Mouse (Mus musculus) liver, embryonic 12.5 days (tissue): Measurements from ENCODE around the gene Slc25a26. TPM values are rescaled to one million over a fixed set of nuclear protein-coding genes. Genes with fewer than 3 reads are reported as not detected.

ENCODE experiments used
- ATAC-seq: fragments of 200-750 bp; cut with Nextera tagmentation; 2 replicates; pipeline ENCODE4 v1.8.0; 2017; ENCODE audit warnings: moderate number of reproducible peaks, mild to moderate bottlenecking, moderate library complexity
- H3K27ac ChIP-seq: fragments of 300-500 bp; sonication (generic); 2 replicates; pipeline ENCODE4 v1.5.1; 2016; ENCODE audit warnings: mild to moderate bottlenecking
- H3K27me3 ChIP-seq: fragments of 300-500 bp; sonication (generic); replicated peaks from 2 replicates; pipeline ENCODE4 v1.6.1; 2016; ENCODE audit warnings: mild to moderate bottlenecking, moderate library complexity
- H3K36me3 ChIP-seq: fragments of 300-500 bp; sonication (generic); 2 replicates; pipeline ENCODE4 v1.6.1; 2016; ENCODE audit warnings: mild to moderate bottlenecking, moderate library complexity
- H3K4me1 ChIP-seq: fragments of 300-500 bp; sonication (generic); 2 replicates; pipeline ENCODE4 v1.6.1; 2016
- H3K4me2 ChIP-seq: fragments of 300-500 bp; sonication (generic); 2 replicates; pipeline ENCODE4 v1.6.1; 2016; ENCODE audit warnings: mild to moderate bottlenecking, moderate library complexity
- H3K4me3 ChIP-seq: fragments of 300-500 bp; sonication (generic); 2 replicates; pipeline ENCODE4 v1.5.1; 2016; ENCODE audit warnings: mild to moderate bottlenecking, moderate library complexity
- H3K9ac ChIP-seq: fragments of 300-500 bp; sonication (generic); 2 replicates; pipeline ENCODE4 v1.6.1; 2016; ENCODE audit warnings: mild to moderate bottlenecking, moderate library complexity
- H3K9me3 ChIP-seq: fragments of 300-500 bp; sonication (generic); replicated peaks from 2 replicates; pipeline ENCODE4 v1.6.1; 2016; ENCODE audit warnings: mild to moderate bottlenecking, moderate library complexity
- WGBS: fragments of 180-500 bp; shearing (Covaris S2); methylation state at CpG from one replicate; pipeline ENCODE4 v1.1.7; 2016; ENCODE audit not compliant: insufficient replicate concordance; 5-methylcytosine and 5-hydroxymethylcytosine counted together
- polyA plus RNA-seq: library from polyadenylated mRNA; unstranded; fragments of >200 nt; fragmentation: Nextera tagmentation; extraction: Ambion mirVana; gene quantifications from 2 replicates; pipeline ENCODE4 v1.2.1, GENCODE M21; 2016

Slc25a26 gene
- polyA plus RNA-seq, 1 experiment from 2014 or later = 4.9 TPM

DNA sequence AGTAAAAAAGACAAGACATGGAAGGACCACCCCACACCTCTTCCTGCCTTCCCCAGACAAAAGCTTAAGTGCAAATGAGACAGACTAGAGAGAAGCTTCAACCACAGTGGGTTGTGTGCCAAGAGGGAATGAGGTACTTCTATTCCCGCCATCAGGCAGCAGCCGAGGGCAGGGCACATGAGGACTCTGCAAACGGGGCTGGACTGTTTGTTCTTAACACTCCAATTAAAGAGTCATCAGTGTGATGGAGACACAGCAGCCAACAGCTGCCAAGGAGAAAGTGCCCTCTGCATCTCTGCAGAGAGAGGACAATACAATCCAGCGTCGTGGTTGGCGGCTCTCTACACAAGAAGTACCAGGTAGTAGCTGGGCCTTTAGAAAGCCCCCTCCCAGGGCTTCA lies 128.7 kb downstream of the Slc25a26 start:
- Histone ChIP-seq H3K9me3 (no peaks in the 10 kb centered on the region), H3K36me3 (no peaks in the 10 kb centered on the region; the same call in 1 of the 2 replicates), H3K27ac (no peak overlapping the region), H3K9ac (no peak overlapping the region), H3K4me1 (no peaks in the 10 kb centered on the region), H3K4me3 (no peak overlapping the region), H3K27me3 (peaks cover 4% of the 10 kb centered on the region; the same call in 1 of the 2 replicates), H3K4me2 (no peak overlapping the region)
- ATAC-seq = no peak
- 71% methylated on average over 6 of the region's 6 CpGs for WGBS

DNA sequence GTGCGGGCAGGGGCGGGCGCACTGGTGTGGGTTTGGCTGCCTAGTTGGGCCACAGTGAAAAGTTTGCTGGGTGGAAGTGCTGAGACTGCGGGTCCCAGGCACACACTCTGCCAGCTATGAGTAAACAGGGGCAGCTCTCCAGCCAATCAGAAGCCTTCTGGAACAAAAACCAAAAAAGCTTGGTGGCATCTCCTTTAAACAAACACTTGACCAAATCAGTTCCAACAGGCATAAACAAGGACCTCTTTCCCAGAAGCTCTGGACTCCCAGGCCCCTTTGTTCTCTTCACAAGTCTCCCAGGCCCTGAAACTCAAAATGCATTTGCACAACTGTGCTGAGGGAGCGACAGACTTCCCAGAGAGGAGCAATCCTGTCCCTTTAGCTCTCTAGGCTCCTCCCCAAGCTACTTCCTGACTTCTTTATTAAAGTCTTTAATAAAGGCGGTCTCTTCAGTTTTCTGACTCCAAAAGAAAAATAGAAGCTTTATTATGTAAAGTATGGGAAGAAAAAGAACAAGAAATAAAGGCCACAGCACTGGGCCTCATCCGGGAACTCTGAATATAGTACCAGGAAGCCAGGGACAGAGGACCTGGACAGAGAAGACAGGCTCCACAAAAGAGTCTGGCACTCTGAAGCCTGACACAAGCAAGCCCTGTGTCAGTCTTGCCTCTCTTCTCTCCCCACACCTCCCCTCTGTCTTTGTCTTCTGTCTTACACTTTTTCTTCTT lies 131.1 kb downstream of the Slc25a26 start:
- H3K4me2 ChIP-seq = no peak overlapping the region
- H3K27me3 ChIP-seq = peaks cover 4% of the 10 kb centered on the region; the same call in 1 of the 2 replicates
- no peak overlapping the region for H3K4me3 ChIP-seq
- no peaks in the 10 kb centered on the region for H3K4me1 ChIP-seq
- no peak overlapping the region for H3K27ac ChIP-seq
- no peak overlapping the region for H3K9ac ChIP-seq
- no peak for ATAC-seq
- WGBS = 74% methylated on average over 7 of the region's 7 CpGs
- H3K9me3 ChIP-seq = no peaks in the 10 kb centered on the region
- no peaks in the 10 kb centered on the region; the same call in 1 of the 2 replicates for H3K36me3 ChIP-seq

DNA sequence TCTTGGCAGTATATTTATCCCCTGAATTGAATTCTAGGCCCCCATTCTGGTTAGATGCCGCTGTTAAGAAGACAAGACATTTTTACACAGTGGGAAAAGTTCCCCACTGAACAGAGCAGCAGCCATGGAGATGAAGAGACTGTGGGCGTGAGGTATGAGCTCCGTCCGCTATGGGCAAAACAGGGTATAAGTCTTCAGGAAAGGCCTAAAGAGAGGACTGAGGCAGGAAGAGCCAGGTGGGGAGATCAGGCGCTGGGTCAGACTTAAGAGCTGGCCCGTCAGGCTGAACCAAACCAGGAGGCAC lies 131.6 kb downstream of the Slc25a26 start:
- H3K4me2 ChIP-seq = no peak overlapping the region
- no peaks in the 10 kb centered on the region for H3K9me3 ChIP-seq
- H3K27me3 ChIP-seq = peaks cover 4% of the 10 kb centered on the region; the same call in 1 of the 2 replicates
- H3K9ac ChIP-seq = no peak overlapping the region
- no peaks in the 10 kb centered on the region for H3K36me3 ChIP-seq
- H3K4me3 ChIP-seq = no peak overlapping the region
- no peak overlapping the region for H3K27ac ChIP-seq
- no peak for ATAC-seq
- 73% methylated on average over 6 of the region's 6 CpGs for WGBS
- peaks cover 3% of the 10 kb centered on the region; the same call in 1 of the 2 replicates for H3K4me1 ChIP-seq

- no peaks in the 10 kb centered on the region for H3K9me3 ChIP-seq
- H3K4me3 ChIP-seq = no peak overlapping the region
- ATAC-seq = peak; percentile 56; the same call in 1 of the 2 replicates
- H3K4me1 ChIP-seq = peaks cover 9% of the 10 kb centered on the region; the same call in 1 of the 2 replicates
- WGBS = 53% methylated on average over 4 of the region's 4 CpGs
- no peak overlapping the region for H3K4me2 ChIP-seq
- H3K27ac ChIP-seq = no peak overlapping the region
- H3K9ac ChIP-seq = no peak overlapping the region
- H3K27me3 ChIP-seq = no peaks in the 10 kb centered on the region
- H3K36me3 ChIP-seq = no peaks in the 10 kb centered on the region
These were observed 134.1 kb downstream of the Slc25a26 start for GRCm38 (mm10) chr6:94634274-94634673.

GRCm38 (mm10) chr6:94634710-94635109 lies 134.6 kb downstream of the Slc25a26 start:
- Histone ChIP-seq H3K36me3 (no peaks in the 10 kb centered on the region), H3K4me1 (peaks cover 9% of the 10 kb centered on the region; the same call in 1 of the 2 replicates), H3K4me2 (no peak overlapping the region), H3K27me3 (no peaks in the 10 kb centered on the region), H3K27ac (no peak overlapping the region), H3K4me3 (no peak overlapping the region), H3K9ac (no peak overlapping the region), H3K9me3 (no peaks in the 10 kb centered on the region)
- WGBS = 72% methylated on average over 9 of the region's 9 CpGs
- no peak for ATAC-seq

DNA sequence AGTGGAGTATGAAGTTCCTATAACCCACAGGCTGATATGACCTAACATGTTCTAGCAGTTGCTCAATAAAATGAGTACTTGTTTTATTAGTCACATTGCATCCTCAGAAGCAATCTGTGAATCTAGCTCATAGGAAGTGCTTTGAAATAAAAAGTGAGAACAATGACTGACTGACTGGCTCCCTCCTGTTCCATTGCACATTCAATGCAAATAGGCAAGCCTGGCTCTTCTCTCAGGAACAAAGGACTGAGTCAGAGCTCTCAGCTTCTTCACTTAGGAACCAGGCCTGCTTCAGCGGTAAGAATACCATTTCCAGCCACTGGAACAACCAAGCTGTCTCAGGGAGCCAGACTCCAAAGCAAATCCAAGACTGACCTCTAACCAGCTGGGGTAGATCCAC lies 135.2 kb downstream of the Slc25a26 start:
- no peak overlapping the region for H3K4me3 ChIP-seq
- no peaks in the 10 kb centered on the region for H3K27me3 ChIP-seq
- no peaks in the 10 kb centered on the region for H3K36me3 ChIP-seq
- WGBS = 64% methylated on average over 1 of the region's 1 CpGs
- no peak for ATAC-seq
- H3K9ac ChIP-seq = no peak overlapping the region
- H3K27ac ChIP-seq = no peak overlapping the region
- peaks cover 9% of the 10 kb centered on the region; the same call in 1 of the 2 replicates for H3K4me1 ChIP-seq
- H3K9me3 ChIP-seq = no peaks in the 10 kb centered on the region
- H3K4me2 ChIP-seq = no peak overlapping the region

DNA sequence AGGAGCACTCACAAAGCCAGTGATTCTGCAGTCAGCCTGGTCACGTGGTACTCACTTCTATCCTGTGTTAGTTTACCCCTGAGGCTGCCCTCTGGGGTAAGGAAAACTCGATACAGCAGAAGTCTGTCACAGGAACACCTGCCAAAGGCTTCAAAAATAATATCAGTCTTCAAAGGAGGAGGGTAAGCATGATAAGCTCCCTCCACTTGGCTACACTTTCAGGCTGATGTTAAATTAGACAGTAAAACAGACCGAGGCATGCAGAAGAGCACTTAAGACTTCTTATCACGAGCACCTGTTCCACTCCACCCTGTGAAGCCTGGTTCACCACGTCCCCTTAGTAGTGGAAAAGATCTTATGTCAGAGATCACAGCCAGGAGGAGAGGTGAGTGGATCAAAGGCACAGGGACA lies 136.9 kb downstream of the Slc25a26 start:
- H3K4me2 ChIP-seq = no peak overlapping the region
- no peaks in the 10 kb centered on the region for H3K9me3 ChIP-seq
- H3K9ac ChIP-seq = no peak overlapping the region
- H3K4me3 ChIP-seq = no peak overlapping the region
- no peak overlapping the region for H3K27ac ChIP-seq
- ATAC-seq = peak; percentile 74
- H3K36me3 ChIP-seq = no peaks in the 10 kb centered on the region
- peaks cover 9% of the 10 kb centered on the region; the same call in 1 of the 2 replicates for H3K4me1 ChIP-seq
- 29% methylated on average over 5 of the region's 5 CpGs for WGBS
- no peaks in the 10 kb centered on the region for H3K27me3 ChIP-seq

DNA sequence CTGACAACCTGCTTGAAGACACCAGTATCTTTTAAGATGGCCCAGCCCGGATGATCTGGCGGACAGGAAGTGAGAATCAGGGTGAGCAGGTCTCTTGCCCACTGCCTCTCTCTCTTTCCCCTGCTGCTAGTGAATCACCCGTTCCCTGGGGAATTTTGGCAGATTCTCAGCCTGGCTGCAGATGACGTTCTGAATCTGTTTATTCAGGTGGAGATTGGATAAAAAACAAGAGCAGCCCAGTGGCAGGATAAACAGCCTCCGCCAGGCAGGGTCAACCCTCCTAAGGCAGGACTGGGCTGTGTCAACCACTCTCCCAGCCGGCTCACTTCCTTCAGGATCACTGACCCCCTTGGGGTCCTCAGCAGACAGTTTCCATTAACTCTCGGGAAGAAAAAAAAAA lies 140.2 kb downstream of the Slc25a26 start:
- no peaks in the 10 kb centered on the region for H3K27me3 ChIP-seq
- H3K4me3 ChIP-seq = no peak overlapping the region
- no peaks in the 10 kb centered on the region for H3K9me3 ChIP-seq
- H3K4me1 ChIP-seq = peaks cover 9% of the 10 kb centered on the region; the same call in 1 of the 2 replicates
- no peak overlapping the region for H3K27ac ChIP-seq
- H3K36me3 ChIP-seq = no peaks in the 10 kb centered on the region
- no peak for ATAC-seq
- no peak overlapping the region for H3K9ac ChIP-seq
- no peak overlapping the region for H3K4me2 ChIP-seq
- 37% methylated on average over 7 of the region's 7 CpGs for WGBS

- H3K27ac ChIP-seq = no peak overlapping the region
- peaks cover 7% of the 10 kb centered on the region; the same call in 1 of the 2 replicates for H3K27me3 ChIP-seq
- no peak overlapping the region for H3K4me2 ChIP-seq
- ATAC-seq = no peak
- 68% methylated on average over 1 of the region's 1 CpGs for WGBS
- H3K9ac ChIP-seq = no peak overlapping the region
- H3K4me3 ChIP-seq = no peak overlapping the region
- H3K4me1 ChIP-seq = 0 out of 2 replicates have a peak, but pooled peaks cover 3% of the 10 kb centered on the region
- H3K36me3 ChIP-seq = no peaks in the 10 kb centered on the region
- no peaks in the 10 kb centered on the region for H3K9me3 ChIP-seq
These were observed 141.9 kb downstream of the Slc25a26 start for GRCm38 (mm10) chr6:94642048-94642447.

GRCm38 (mm10) chr6:94643989-94644388 lies 143.9 kb downstream of the Slc25a26 start:
- no peak overlapping the region for H3K4me2 ChIP-seq
- WGBS = 54% methylated on average over 2 of the region's 2 CpGs

DNA sequence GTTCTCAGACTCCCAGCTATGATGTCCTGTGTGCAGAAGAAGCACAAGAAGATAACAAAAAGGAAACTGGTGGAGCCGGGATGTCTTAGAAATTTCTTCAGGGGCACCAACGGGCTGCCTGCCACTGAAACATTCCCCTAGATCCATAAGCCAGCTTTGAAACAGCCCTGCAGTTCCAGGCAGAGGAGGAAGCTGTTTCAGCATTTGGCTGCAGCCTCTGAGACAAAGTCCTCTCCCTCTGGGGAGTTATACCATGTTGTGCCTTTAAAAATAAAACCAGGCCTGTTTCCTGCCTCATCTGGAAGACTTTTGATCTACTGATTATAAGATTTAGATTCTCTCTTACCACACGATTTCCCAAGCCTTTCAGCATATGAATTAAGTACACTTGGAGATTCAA lies 144.5 kb downstream of the Slc25a26 start:
- Histone ChIP-seq H3K4me2 (no peak overlapping the region), H3K4me3 (no peak overlapping the region), H3K9me3 (no peaks in the 10 kb centered on the region), H3K27ac (no peak overlapping the region), H3K4me1 (peaks cover 11% of the 10 kb centered on the region; the same call in 1 of the 2 replicates), H3K9ac (no peak overlapping the region), H3K36me3 (no peaks in the 10 kb centered on the region), H3K27me3 (peaks cover 12% of the 10 kb centered on the region; the same call in 1 of the 2 replicates)
- WGBS = 46% methylated on average over 3 of the region's 3 CpGs
- no peak for ATAC-seq

More at GRCm38 (mm10) chr6:94643989-94644388, 143.9 kb downstream of the Slc25a26 start:
- no peak overlapping the region for H3K9ac ChIP-seq
- H3K27me3 ChIP-seq = peaks cover 12% of the 10 kb centered on the region; the same call in 1 of the 2 replicates
- no peak overlapping the region for H3K27ac ChIP-seq
- peaks cover 11% of the 10 kb centered on the region; the same call in 1 of the 2 replicates for H3K4me1 ChIP-seq
- H3K9me3 ChIP-seq = no peaks in the 10 kb centered on the region
- ATAC-seq = no peak
- no peak overlapping the region for H3K4me3 ChIP-seq
- H3K36me3 ChIP-seq = no peaks in the 10 kb centered on the region

DNA sequence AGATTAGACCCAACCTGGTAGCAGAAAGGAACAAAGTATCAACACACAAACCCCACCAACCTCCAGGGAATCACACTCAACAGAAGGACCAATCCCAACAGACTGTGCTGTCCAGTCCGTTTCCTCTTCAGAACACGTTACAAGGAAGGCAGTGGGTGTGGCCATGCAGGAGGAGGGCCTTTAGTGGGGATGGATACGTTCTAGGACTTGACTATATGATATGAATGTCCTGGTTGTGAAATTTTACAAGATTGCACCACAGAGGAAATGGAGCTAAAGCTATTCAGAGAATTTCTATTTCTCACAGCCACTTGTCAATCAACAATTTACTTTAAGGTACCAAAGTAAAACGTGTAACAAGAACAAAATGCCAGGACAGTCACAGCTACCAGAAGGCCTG lies 145.6 kb downstream of the Slc25a26 start:
- Histone ChIP-seq H3K4me2 (no peak overlapping the region), H3K9ac (no peak overlapping the region), H3K4me1 (peaks cover 11% of the 10 kb centered on the region; the same call in 1 of the 2 replicates), H3K27ac (no peak overlapping the region), H3K36me3 (no peaks in the 10 kb centered on the region), H3K9me3 (no peaks in the 10 kb centered on the region), H3K27me3 (peaks cover 16% of the 10 kb centered on the region; the same call in 1 of the 2 replicates), H3K4me3 (no peak overlapping the region)
- 28% methylated on average over 4 of the region's 4 CpGs for WGBS
- ATAC-seq = no peak
